Mouse (Mus musculus) heart, embryonic 14.5 days (tissue): ENCODE results near the gene Sugp2. TPM values are rescaled to one million over a fixed set of nuclear protein-coding genes. Genes with fewer than 3 reads are reported as not detected.

Experiments
- ATAC-seq: fragments of 200-750 bp; cut with Nextera tagmentation; 2 replicates; pipeline ENCODE4 v1.8.0; 2017; ENCODE audit warnings: low read depth, moderate TSS enrichment; ENCODE audit not compliant: insufficient number of reproducible peaks, insufficient read depth, low FRiP score
- H3K27ac ChIP-seq, 2 experiments: fragments of 200-500 bp in 1 of 2; fragments of 300-500 bp in 1 of 2; sonication (generic) in 1 of 2; replicated peaks in 1 of 2; 2 replicates each; pipeline ENCODE4 v1.5.1; 2012 to 2014; ENCODE audit warnings: low read depth in 2 of 2, low read length in 2 of 2, control low read depth in 1 of 2, mild to moderate bottlenecking in 1 of 2, mixed read lengths in 1 of 2; ENCODE audit not compliant: control insufficient read depth in 1 of 2, insufficient read depth in 1 of 2
- H3K27me3 ChIP-seq: fragments of 300-500 bp; sonication (generic); 2 replicates; pipeline ENCODE4 v1.6.1; 2014; ENCODE audit warnings: mild to moderate bottlenecking, low read length, control low read depth; ENCODE audit not compliant: control insufficient read depth, insufficient read depth
- H3K36me3 ChIP-seq: fragments of 300-500 bp; sonication (generic); 2 replicates; pipeline ENCODE4 v1.6.1; 2014; ENCODE audit warnings: mild to moderate bottlenecking, control low read depth, low read length, mixed read lengths; ENCODE audit not compliant: control insufficient read depth, insufficient read depth
- H3K4me1 ChIP-seq, 2 experiments: fragments of 200-500 bp in 1 of 2; fragments of 300-500 bp in 1 of 2; sonication (generic) in 1 of 2; 2 replicates each; pipeline ENCODE4 v1.6.1; 2012 to 2014; ENCODE audit warnings: low read length in 2 of 2, control low read depth in 1 of 2, mixed read lengths in 1 of 2; ENCODE audit not compliant: control insufficient read depth in 2 of 2, insufficient read depth in 2 of 2
- H3K4me2 ChIP-seq: fragments of 300-500 bp; sonication (generic); 2 replicates; pipeline ENCODE4 v1.6.1; 2014; ENCODE audit warnings: mild to moderate bottlenecking, low read length
- H3K4me3 ChIP-seq, 2 experiments: fragments of 200-500 bp in 1 of 2; fragments of 300-500 bp in 1 of 2; sonication (generic) in 1 of 2; 2 replicates each; pipeline ENCODE4 v1.5.1; 2012 to 2014; ENCODE audit warnings: low read length in 2 of 2, mild to moderate bottlenecking in 2 of 2, control low read depth in 1 of 2, low read depth in 1 of 2, moderate library complexity in 1 of 2; ENCODE audit not compliant: control insufficient read depth in 1 of 2, insufficient read depth in 1 of 2
- H3K9ac ChIP-seq: fragments of 300-500 bp; sonication (generic); 2 replicates; pipeline ENCODE4 v1.6.1; 2014; ENCODE audit warnings: mild to moderate bottlenecking, low read length
- H3K9me3 ChIP-seq: fragments of 300-500 bp; sonication (generic); 2 replicates; pipeline ENCODE4 v1.6.1; 2016; ENCODE audit warnings: low read length, control low read depth; ENCODE audit not compliant: control insufficient read depth
- WGBS: fragments of 180-500 bp; shearing (Covaris S2); extraction: QIAGEN DNeasy Blood & Tissue Kit; methylation state at CpG from one replicate; pipeline ENCODE4 v1.1.7; 2014; 5-methylcytosine and 5-hydroxymethylcytosine counted together
- polyA plus RNA-seq: library from polyadenylated mRNA; unstranded; fragments of >200 nt; fragmentation: Nextera tagmentation; extraction: Ambion mirVana; gene quantifications from 2 replicates; pipeline ENCODE4 v1.2.1, GENCODE M21; 2014

The Sugp2 gene
- polyA plus RNA-seq, 1 experiment from 2014 or later, result 29.1 TPM

DNA sequence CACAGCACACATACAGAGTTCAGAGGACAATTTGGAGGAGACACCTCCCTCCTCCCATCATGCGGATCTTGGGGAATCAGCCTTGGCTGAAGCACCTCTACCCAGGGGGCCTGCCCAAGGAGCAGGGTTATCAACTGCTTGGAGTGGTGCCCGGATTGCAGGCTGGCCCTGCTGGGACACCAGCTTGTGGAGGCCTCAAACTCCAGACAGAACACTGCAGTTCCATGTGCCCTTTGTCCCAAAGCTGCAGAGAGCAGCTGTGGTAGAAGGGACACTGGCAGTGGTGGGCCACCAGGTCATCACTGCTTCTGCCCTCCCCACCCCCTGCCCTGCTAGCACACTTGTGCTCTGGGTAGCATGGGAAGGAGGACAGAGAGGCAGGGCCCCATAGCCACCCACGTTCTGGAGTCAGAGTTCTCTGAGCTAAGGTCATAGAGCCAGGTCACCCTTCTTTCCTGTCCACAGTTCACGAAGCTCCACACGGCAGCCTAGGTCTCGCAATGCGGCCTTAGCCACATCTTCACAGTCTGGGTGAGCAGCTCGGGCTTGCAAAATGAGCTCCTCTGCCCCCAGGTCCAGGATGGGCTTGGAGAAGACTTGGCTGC is 13.7 kb upstream of the Sugp2 start:
- Histone ChIP-seq H3K4me2 (no peak overlapping the region), H3K27me3 (no peaks in the 10 kb centered on the region), H3K4me3 (no peak overlapping the region), H3K9ac (peak overlapping the region; percentile 28), H3K9me3 (no peaks in the 10 kb centered on the region), H3K4me1 (peaks cover 9 to 12% of the 10 kb centered on the region in 2 experiments), H3K27ac (peak overlapping the region in 1 of 2 experiments; percentile 47; a peak in 3 of 4 replicates), H3K36me3 (peaks cover 33% of the 10 kb centered on the region)
- WGBS, result 67% methylated on average over 8 of the region's 8 CpGs
- no peak for ATAC-seq

DNA sequence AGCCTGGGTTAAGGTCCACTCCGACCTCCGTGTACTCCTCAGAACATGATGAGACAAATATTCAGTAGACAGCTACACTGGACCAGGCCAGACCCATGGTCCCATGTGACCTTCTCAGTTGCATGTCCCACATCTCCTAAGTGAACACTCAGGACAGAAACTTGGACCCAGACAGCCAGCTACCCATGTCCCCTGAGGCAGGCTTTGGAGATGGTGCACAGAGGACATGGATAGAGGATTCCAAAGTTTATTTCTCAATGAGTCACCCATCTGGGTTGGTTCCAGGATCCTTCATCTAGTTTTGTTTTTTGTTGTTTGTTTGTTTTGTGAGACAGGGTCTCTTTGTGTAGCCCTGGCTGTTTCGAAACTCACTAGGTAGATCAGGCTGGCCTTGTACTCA is 13.1 kb upstream of the Sugp2 start:
- no peak overlapping the region for H3K27ac ChIP-seq
- no peak overlapping the region for H3K4me3 ChIP-seq
- H3K4me1 ChIP-seq, result peaks cover 9 to 12% of the 10 kb centered on the region in 2 experiments
- H3K9me3 ChIP-seq, result no peaks in the 10 kb centered on the region
- no peak overlapping the region for H3K9ac ChIP-seq
- no peak overlapping the region for H3K4me2 ChIP-seq
- H3K27me3 ChIP-seq, result no peaks in the 10 kb centered on the region
- WGBS, result 82% methylated on average over 3 of the region's 3 CpGs
- no peak for ATAC-seq
- H3K36me3 ChIP-seq, result peaks cover 39% of the 10 kb centered on the region

DNA sequence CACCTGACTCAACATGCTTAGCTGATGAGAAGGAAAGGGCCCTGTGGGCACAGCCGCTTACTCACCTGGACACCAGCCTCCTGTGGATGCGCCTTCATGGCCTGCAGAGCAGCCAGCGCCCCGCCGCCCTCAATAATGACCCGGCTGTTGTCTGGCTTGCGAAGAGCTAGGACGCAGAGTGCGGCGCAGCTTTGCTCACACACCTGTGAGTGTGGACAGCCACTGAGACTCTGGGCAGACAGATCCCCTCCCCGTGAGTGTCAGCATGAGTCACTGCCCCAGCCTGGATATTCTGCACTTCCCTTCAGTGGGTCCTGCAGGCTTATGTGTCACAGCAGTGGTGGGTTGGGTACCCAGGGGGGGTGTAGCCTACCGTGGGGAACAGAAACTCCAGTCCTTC is 12.0 kb upstream of the Sugp2 start:
- H3K9me3 ChIP-seq, result no peaks in the 10 kb centered on the region
- 89% methylated on average over 12 of the region's 12 CpGs for WGBS
- H3K27ac ChIP-seq, result no peak overlapping the region

DNA sequence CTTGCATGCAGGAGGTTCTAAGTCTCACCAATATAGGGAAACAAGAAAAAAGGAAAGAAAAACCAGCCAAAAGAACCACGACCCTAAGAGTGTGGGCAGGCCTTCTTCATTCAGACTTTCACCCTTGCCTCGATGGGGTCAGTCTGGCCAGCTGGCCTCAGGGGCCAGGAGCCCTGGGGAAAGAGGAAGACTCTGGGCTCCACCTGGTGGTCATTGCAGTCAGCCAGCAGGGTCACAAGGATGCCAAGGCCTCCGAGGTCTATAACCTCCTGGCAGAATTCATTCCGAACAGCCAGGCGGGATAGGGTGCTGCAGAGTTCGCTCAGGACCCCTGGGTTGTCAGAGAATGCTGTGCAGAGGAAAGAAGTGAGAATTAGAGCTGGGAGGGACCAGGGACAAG is 10.7 kb upstream of the Sugp2 start:
- H3K36me3 ChIP-seq, result peaks cover 50% of the 10 kb centered on the region
- H3K27ac ChIP-seq, result no peak overlapping the region
- H3K9ac ChIP-seq, result no peak overlapping the region
- no peak for ATAC-seq
- H3K27me3 ChIP-seq, result no peaks in the 10 kb centered on the region
- H3K4me3 ChIP-seq, result no peak overlapping the region
- H3K4me2 ChIP-seq, result no peak overlapping the region
- peaks cover 9 to 12% of the 10 kb centered on the region in 2 experiments for H3K4me1 ChIP-seq
- 33% methylated on average over 6 of the region's 6 CpGs for WGBS
- no peaks in the 10 kb centered on the region for H3K9me3 ChIP-seq

More for the DNA sequence above, 12.0 kb upstream of the Sugp2 start:
- Histone ChIP-seq H3K4me2 (no peak overlapping the region), H3K4me3 (no peak overlapping the region), H3K27me3 (no peaks in the 10 kb centered on the region), H3K9ac (no peak overlapping the region), H3K4me1 (peaks cover 9 to 12% of the 10 kb centered on the region in 2 experiments), H3K36me3 (peaks cover 43% of the 10 kb centered on the region)
- ATAC-seq, result no peak

DNA sequence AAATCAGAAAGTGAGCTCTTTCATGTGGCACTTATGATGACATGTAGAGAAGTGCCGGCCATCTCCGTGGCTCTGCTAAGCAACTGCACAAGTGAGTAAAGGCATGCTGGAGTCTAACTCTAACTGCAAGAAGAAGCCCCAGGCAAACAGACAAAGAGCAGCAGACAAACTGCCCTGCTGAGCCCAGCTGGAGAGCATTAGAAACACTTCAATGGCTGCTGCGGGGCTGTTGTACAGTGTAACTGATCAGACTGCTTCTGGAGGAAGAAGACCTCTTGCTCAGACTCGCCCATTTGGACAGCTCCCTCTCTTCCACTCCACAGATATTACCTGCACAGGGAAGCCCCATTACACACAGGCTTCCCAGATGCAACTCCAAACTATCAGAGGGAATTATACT is 6.0 kb upstream of the Sugp2 start:
- no peak overlapping the region for H3K9ac ChIP-seq
- no peak overlapping the region for H3K4me2 ChIP-seq
- WGBS, result 73% methylated on average over 4 of the region's 4 CpGs
- H3K27ac ChIP-seq, result no peak overlapping the region
- no peak overlapping the region for H3K4me3 ChIP-seq
- H3K27me3 ChIP-seq, result no peaks in the 10 kb centered on the region
- H3K9me3 ChIP-seq, result no peaks in the 10 kb centered on the region
- H3K4me1 ChIP-seq, result no peaks in the 10 kb centered on the region
- H3K36me3 ChIP-seq, result peaks cover 59% of the 10 kb centered on the region
- ATAC-seq, result no peak

DNA sequence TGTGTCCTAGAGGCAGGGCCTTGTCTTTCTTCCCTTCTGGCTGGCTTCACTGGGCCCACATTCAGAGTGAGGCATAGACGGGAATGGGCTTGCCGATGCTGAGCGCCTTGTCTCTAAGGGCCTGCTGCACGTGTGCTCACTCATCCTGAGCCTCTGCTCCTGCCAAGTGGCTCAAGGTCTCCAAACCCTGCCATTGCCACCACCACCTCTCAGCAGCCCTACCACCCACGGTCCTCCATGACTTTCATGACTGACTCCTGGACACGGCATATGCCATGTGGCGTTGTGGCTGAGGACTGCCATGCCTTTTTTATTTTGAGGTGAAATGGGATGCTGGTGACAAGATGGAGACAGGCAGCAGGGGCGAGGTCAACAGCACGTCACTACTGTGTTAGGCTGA is 3.2 kb upstream of the Sugp2 start:
- 91% methylated on average over 9 of the region's 9 CpGs for WGBS
- peaks cover 4 to 15% of the 10 kb centered on the region in 2 experiments for H3K4me1 ChIP-seq
- no peak for ATAC-seq
- H3K9ac ChIP-seq, result no peak overlapping the region
- no peak overlapping the region for H3K4me3 ChIP-seq
- no peak overlapping the region for H3K4me2 ChIP-seq
- H3K27me3 ChIP-seq, result no peaks in the 10 kb centered on the region
- H3K9me3 ChIP-seq, result no peaks in the 10 kb centered on the region
- H3K36me3 ChIP-seq, result peaks cover 40% of the 10 kb centered on the region
- no peak overlapping the region for H3K27ac ChIP-seq

DNA sequence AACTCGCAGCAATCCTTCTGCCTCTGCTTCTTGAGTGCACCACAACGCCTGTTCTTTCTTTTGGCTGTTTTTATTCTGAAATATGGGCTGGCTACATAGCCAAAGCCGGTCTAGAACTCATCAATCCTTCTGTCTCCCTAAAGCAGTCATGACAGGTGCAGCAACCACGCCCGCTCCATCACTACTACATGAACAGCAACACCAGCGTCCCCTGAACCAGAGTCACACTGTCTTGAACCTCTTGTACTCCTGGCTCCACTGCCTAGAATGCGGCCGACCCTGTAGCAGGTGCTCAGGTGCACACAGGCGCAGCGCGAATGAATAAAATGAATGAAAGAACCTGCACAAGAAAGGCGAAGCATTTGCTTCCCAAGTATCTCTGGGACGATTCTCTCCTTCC is 420 bp upstream of the Sugp2 start:
- H3K27ac ChIP-seq, result 0 out of 4 replicates have a peak overlapping the region, but pooled peaks of 1 of the 2 experiments have one; percentile 91
- H3K9me3 ChIP-seq, result no peaks in the 10 kb centered on the region
- peak overlapping the region; percentile 96 for H3K4me2 ChIP-seq
- H3K4me1 ChIP-seq, result peaks cover 6 to 19% of the 10 kb centered on the region in 2 experiments
- ATAC-seq, result no peak
- WGBS, result 6% methylated on average over 13 of the region's 13 CpGs
- H3K4me3 ChIP-seq, result peak overlapping the region; percentile 67 to 74
- H3K36me3 ChIP-seq, result peaks cover 51% of the 10 kb centered on the region
- no peaks in the 10 kb centered on the region for H3K27me3 ChIP-seq
- H3K9ac ChIP-seq, result peak overlapping the region; percentile 88

DNA sequence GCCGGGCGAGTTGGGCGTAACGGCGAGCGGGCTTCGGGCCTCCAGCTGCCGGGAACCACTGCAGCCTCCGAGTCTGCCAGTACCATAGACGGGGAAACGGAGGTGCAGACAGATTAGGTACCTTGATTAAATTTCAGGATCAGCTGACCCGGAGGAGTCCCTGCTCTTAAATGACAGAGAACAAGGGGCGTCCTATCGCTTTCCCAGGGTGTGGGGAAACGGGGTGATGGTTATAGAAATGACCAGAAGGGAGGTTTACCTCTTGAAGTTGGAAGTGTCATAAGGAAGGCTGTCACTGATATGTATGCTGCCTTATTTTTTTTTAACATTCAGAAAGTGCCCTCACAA is 729 bp downstream of the Sugp2 start:
- peaks cover 6 to 19% of the 10 kb centered on the region in 2 experiments for H3K4me1 ChIP-seq
- ATAC-seq, result no peak
- H3K27me3 ChIP-seq, result no peaks in the 10 kb centered on the region
- H3K9ac ChIP-seq, result peak overlapping the region; percentile 88
- WGBS, result 1% methylated on average over 15 of the region's 15 CpGs
- peak overlapping the region; percentile 85 for H3K4me2 ChIP-seq
- peak overlapping the region; percentile 67 to 74 for H3K4me3 ChIP-seq
- peak overlapping the region; percentile 40 to 91 for H3K27ac ChIP-seq
- H3K36me3 ChIP-seq, result peaks cover 51% of the 10 kb centered on the region
- no peaks in the 10 kb centered on the region for H3K9me3 ChIP-seq
